Mouse (Mus musculus): ENCODE measurements around the gene Pkdcc. TPM values are rescaled to one million over a fixed set of nuclear protein-coding genes. Genes with fewer than 3 reads are reported as not detected.

Gene Pkdcc
- 100 to 1,000 TPM; 165 to 175 TPM for total RNA-seq (2021)
- long read RNA-seq, experiment 1, transcript Pkdcc-204 (7 exons, 2,446 nt): major isoform, 94 of 124 reads
- long read RNA-seq, experiment 1, partial matches to known transcripts: 16 of 124 reads
- long read RNA-seq, experiment 1, other reads (novel, unspliced or antisense): 14 of 124 reads
- long read RNA-seq, experiment 2, transcript Pkdcc-204 (7 exons, 2,446 nt): major isoform, 275 of 329 reads
- long read RNA-seq, experiment 2, partial matches to known transcripts: 13 of 329 reads
- long read RNA-seq, experiment 2, other reads (novel, unspliced or antisense): 41 of 329 reads

DNA sequence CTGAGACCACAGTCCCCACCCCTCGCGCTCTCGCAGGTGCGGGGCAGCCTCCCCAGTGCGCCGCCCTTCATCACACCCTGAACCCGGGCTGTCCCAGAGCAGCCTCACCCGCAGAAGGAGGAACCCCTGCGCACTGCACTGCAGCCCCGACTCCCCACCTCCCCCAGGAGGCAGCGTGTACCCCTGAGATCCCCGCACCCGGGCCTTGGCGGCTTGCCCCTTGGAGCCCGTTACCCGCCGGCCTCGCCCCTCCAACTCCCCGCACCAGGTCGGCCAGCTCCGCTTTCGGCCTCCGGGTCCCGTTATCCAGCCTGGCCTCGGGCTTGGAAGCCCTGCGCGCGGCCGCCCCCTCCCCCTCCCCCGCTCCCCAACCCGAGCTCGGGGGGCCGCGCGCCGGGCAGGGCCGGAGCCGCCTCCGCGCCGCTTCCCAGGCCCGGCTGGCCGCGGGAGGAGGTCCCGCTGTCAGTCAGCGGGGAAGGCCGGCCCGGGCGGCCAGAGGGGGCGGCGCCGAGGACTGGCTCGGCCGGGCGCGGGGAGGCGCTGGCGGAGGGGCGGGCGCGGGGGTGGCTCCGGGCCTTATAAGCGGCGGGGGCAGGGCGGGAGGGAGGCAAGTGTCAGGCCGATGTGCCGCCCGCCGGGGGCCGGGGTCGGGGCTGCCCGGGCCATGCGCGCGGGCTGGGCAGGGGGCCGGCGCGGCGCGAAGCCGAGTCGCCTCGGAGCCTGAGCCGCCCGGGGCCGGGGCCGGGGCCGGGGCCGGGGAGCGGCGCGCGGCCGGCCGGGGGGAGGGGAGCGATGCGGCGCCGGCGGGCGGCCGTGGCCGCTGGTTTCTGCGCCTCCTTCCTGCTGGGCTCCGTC, at the start of gene Pkdcc:
Pkdcc (plus strand) TSS at position 619 of the 855 bp plus-strand sequence.
- DNase-seq (ENCODE audit: low spot score in 2 of 2): peak; percentile 80 to 84

- no peak for DNase-seq (ENCODE audit: low spot score in 2 of 2)
These were observed 48.9 kb upstream of the Pkdcc start for GRCm38 (mm10) chr17:83166195-83166594.

- DNase-seq (ENCODE audit: low spot score in 2 of 2): no peak
These were observed 38.9 kb upstream of the Pkdcc start for GRCm38 (mm10) chr17:83176146-83176545.

GRCm38 (mm10) chr17:83178483-83179150, 36.5 kb upstream of the Pkdcc start:
- DNase-seq (ENCODE audit: low spot score in 2 of 2): no peak

GRCm38 (mm10) chr17:83179151-83179531, 36.0 kb upstream of the Pkdcc start:
- DNase-seq (ENCODE audit: low spot score in 2 of 2): no peak

- no peak for DNase-seq (ENCODE audit: low spot score in 2 of 2)
These were observed 35.5 kb upstream of the Pkdcc start for GRCm38 (mm10) chr17:83179569-83179968.

DNA sequence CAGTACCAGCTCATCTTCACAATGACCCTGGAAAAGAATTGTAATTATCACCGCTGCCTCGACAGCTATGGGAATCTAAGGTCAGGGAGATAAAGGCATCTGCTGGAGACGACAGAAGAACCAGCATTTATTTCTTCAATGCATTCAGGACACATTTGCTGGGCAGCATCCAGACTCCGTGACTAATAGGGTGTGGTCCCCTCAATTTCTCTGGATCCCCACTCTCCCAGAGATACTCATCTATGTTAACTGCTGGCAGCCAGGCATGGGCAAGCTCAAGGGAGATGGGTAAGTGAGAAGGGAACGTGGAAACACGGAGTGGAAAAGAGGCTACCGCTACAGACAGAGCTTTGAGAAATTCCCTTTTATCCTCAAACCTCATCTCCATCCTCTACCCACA, 34.0 kb upstream of the Pkdcc start:
- no peak for DNase-seq (ENCODE audit: low spot score in 2 of 2)

DNA sequence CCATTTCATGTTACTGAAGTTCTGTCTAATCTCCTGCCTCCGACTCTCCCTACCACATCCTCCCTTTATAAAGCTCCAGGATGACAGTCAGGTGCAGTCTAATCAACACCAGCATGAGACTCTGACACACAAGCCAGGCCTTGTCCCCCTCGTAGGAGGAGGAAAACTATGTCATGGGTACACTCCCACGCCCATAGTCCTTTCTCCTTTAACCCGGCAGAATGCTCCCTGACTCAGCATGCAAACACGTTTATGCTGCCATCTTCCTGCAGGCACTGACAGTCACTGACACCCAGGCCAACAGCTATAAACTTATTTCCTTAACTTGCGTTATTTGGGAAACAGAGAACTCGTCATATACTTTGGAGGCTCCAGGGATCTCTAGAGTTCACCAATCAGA, 33.5 kb upstream of the Pkdcc start:
- no peak for DNase-seq (ENCODE audit: low spot score in 2 of 2)

DNA sequence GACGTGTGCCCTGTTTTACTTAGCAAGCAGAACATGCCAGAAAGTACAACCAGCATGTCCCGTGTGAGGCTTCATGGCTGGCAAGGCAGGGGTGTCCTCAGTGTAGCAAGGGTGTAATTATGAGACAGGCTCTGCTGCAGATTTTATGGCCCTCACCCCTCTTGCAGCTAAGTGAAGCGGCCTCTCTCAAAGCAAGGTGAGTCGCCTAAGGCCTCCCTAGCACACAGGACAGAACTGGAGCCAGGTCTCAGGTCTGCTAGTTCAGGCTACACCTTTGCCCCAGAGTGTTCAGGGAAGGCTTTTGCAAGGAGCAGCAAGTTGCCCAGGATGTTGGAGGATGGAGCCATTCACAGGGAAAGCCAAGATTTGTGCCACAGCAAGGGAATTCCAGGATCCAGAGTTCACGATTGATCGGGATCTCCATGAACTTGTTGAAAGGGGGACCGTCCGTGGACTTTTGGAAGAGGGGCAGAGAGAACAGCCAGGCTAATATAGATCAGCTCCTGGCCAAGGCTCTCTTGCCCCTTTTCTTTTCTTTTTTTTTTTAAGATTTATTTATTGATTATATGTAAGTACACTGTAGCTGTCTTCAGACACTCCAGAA, 32.9 kb upstream of the Pkdcc start:
- DNase-seq (ENCODE audit: low spot score in 2 of 2): no peak

DNA sequence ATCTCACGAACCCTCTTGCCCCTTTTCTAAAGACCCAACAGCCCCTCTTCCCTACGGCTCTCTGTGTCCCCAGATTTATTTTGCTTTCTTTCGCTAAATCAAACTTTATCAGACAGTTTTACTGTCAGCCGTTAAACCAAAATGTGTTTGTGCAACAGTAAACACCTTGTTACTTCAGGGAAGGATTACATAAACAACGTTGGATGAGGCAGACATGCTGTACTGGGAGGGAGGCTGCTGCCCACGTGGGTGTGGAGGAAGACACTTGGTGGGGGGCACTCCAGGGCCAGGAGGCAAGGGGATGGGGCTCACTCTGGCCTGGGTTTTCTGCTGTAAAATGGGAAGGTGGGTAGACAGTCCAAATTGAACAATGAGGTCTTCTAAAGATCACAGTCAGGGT, 32.3 kb upstream of the Pkdcc start:
- DNase-seq (ENCODE audit: low spot score in 2 of 2): no peak

DNA sequence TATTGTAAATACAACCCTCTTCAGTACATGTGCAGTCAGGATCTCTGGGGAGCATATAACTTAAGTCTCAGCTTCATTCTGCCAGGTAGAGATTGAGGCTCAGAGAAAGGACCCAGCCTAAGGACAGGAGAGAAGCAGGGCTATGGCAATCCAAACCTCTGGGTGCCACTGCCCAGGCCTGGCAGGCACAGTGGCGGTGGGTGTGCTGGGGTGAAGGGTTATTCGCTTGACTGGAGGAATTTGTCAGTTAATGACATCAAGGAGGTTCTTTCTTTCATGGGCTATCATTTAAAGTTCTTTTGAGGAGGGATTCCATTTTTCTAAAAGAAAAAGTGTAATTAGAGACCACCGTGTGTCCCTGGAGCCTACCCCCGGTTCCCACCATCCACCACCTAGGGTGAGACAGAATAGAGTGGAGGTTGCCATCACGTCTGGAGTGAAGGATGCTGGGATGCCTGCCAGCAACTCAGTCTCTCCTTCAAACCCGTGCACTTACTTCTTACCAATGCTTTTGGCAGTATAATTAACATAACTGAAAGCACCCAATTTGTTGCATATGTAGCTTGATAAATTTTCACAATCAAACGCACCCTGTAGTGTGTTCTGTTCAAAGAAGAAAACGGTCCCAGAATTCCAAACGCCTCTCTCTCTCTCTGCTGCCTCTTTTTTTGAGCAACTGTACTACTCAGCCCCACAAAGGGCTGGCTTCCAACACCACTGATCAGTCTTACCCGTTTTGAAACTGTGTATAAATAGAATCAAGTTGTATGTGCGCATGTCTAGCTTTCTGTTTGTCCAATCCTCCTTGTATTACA, 27.1 kb upstream of the Pkdcc start:
- no peak for DNase-seq (ENCODE audit: low spot score in 2 of 2)

- no peak for DNase-seq (ENCODE audit: low spot score in 2 of 2)
These were observed 24.3 kb upstream of the Pkdcc start for GRCm38 (mm10) chr17:83190810-83191209.

DNA sequence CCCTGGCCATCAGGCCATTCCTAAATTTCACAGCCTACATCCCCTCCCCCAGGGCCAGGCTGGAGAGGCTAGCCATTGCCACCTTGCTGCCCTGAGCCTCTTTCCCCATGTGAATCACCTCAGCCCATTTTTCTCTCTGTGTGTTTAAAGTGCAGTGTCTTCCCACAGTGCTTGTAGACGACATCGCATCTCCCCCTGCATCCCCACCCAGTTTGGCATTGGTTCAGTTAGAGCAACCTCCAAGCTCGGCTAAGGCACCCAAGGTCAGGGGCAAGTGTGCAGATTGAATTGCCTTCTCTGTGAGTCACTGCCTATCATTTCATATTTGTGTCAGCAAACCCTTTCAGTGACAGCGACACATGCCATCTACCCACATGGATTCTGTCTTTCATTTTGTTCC, 20.6 kb upstream of the Pkdcc start:
- DNase-seq (ENCODE audit: low spot score in 2 of 2): peak in 1 of 2 experiments; percentile 58

GRCm38 (mm10) chr17:83197361-83197923, 17.6 kb upstream of the Pkdcc start:
- DNase-seq (ENCODE audit: low spot score in 2 of 2): no peak

DNA sequence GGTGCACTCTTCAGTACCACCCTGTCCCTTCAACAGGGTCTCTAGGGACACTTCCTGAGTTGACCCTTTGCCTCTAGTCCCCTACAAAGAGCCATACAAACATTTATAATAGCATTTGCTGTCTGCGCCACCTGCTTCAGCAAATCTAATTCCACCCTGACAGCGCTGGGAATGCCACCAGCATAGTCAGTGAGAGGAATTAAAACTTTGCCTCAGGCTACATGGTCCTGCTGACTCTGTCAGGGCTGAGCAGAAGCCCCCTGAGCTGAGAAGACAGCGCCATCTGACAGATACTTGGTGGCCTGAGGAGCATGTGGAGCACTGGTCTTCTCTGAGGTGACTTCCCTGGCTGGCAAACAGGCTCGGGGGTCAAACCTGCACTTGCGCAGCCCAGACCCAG, 14.6 kb upstream of the Pkdcc start:
- no peak for DNase-seq (ENCODE audit: low spot score in 2 of 2)

DNA sequence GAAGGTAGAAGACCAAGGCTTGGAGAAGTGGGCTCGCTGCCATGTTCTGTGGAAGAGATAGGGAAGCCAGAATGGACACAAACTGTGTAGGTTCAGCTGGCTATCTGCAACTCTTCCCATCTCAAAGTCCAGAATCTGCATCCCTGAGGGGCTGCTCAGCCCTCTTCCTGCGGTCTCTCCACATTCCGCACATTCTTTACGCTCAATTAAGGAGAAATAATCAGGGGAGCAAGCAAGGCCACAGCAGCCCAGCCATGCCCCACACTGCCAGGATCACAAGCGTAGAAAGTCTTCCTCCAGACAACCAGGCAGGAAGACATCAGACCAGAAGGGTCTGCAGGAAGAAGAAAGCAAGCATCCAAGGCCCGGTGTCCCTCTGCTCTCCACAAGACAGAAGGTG, 13.8 kb upstream of the Pkdcc start:
- no peak for DNase-seq (ENCODE audit: low spot score in 2 of 2)

DNA sequence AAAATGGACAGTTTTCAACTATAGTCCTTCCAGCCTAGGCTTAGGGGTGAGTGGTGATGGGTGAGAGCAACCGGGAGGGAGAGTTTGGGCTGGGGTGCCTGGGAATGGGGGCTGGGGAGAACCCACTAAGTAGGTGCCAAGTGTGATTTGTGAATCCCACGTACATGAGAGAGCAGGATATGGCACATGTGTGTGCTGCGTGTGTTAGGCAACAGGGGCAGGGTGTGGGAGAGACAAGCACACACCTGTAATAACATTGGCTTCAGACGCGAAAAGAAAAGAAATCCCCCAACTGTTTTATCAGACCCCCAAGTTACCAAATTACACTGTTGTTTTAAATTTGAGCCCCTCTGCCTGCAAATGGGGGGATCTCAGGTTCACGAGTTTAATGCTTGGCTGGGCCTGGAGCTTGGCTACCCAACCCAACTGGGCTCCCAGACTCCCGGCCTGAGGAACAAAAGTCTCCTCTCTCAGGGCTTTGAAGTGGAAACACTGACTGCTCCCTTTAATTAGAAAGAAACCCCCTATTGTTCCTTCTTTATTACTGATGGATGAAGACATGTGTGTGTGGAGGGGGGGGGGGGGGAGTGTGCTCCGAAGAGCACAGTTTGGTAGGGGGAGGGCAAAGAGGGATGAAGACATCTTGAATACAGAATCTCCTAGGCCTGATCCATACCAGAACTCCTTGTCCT, 11.3 kb upstream of the Pkdcc start:
- no peak for DNase-seq (ENCODE audit: low spot score in 2 of 2)

GRCm38 (mm10) chr17:83207296-83207695, 7.8 kb upstream of the Pkdcc start:
- no peak for DNase-seq (ENCODE audit: low spot score in 2 of 2)

DNA sequence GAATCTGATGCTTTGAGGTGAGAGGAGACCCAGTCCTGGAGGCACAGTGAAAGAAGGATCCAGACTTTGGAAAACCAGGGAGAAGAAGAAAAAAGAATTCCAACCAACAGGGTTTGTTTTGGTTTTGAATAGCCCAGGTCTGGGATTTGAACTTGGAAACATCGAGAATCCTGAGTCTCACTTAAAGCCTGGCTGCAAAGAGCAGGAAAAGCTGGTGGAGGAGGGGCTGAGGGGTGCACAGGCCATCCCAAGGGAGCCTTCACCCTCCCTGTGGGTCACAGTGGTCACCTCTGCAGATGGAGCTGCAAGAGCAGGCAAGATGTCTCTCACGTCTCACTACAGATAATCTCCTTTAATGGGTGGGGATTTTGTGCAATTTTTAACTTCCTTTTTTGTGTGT, 6.6 kb upstream of the Pkdcc start:
- no peak for DNase-seq (ENCODE audit: low spot score in 2 of 2)

- no peak for DNase-seq (ENCODE audit: low spot score in 2 of 2)
These were observed 4.6 kb upstream of the Pkdcc start for GRCm38 (mm10) chr17:83210531-83210930.

All from adrenal gland, postnatal 4 days (tissue).